Mouse (Mus musculus): ENCODE measurements around the gene Gm3880. TPM values are rescaled to one million over a fixed set of nuclear protein-coding genes. Genes with fewer than 3 reads are reported as not detected.
A peak's percentile ranks its signal among the peaks of the same experiment; 100 is the strongest.
"Not testable (repeated sequence)": the region's sequence is repeated elsewhere in the genome, so short reads cannot be mapped to it uniquely, and the experiment has no call there.

Gm3880 gene
- total RNA-seq (2021): not detected
- not detected in 2 replicates for polyA plus RNA-seq (2012; rRNA removed)
- long read RNA-seq: 0 reads

DNA sequence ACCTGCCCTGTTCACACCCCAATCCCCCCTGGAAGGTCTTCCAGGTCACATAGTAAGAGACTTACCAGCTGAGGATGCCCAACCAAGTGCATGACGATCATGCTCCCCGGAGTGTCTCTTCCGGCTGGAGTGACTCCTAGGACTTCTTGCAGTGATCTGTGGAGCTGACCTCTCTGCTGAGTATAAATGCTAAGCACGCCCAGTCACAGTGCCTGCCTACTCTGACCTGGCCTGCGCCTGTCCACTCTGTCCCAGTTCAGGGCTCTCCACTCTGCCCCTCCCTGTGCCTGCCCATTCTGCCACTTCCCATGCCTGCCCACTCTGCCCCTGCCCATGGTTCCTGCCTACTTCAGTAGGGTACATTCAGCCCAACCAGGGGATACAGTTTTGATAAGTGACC, at the start of gene Gm3880:
TSS of gene Gm3880 (minus strand) at position 101 of the 400 bp plus-strand sequence.
- not testable (repeated sequence) for DNase-seq

GRCm38 (mm10) chrX:102724226-102724625, 37.5 kb upstream of the Gm3880 start:
- DNase-seq: not testable (repeated sequence)

DNA sequence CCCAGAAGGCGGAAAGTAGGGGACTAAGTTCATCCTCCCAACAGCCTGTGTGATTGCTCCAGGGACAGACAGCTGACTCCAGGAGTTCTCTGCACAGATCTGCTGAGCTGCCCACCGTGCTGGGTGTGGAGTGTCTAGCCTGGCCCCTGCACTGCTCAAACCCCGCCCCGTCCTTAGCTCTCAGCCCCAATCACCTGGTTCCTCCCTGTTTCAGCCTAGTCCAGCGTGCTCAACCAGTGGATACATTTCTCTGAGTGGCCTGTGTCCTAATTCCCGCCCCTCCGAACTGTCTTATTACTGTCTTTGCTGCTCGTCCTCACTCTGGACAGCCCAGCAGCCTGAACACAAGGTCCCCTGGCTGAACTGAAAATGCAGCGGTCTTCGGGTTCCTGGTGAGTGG, 20.8 kb upstream of the Gm3880 start, which contains the start of the genes Gm9112 and Dmrtc1b:
TSS of gene Gm9112 (minus strand) at position 101 of the 400 bp plus-strand sequence.
TSS of gene Dmrtc1b (plus strand) at position 331 of the 400 bp plus-strand sequence.
- not testable (repeated sequence) for DNase-seq

DNA sequence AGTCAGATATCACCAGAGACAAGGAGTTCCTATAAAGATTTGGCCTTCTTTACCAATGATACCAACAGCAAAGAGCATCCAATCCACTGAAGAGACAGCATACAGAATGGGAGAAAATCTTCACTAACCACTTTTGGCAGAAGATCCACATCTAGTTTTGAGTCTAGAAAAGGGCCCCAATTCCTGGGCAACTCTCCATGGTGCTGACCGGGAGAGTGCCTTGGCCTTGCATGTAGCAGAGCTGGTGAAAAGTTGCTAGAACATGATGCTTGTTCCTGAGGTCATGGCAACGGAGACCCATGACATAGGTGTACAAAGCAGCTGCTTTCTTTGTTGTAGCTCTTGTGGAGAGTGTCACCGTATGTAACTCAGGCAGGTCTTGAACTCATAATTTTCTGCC, 13.9 kb upstream of the Gm3880 start:
- peak; percentile 6 for DNase-seq

GRCm38 (mm10) chrX:102689252-102689651, 2.5 kb upstream of the Gm3880 start:
- DNase-seq: peak; percentile 20

- DNase-seq: not testable (repeated sequence)
Observed at GRCm38 (mm10) chrX:102684706-102685105, 2.1 kb downstream of the Gm3880 start.

DNA sequence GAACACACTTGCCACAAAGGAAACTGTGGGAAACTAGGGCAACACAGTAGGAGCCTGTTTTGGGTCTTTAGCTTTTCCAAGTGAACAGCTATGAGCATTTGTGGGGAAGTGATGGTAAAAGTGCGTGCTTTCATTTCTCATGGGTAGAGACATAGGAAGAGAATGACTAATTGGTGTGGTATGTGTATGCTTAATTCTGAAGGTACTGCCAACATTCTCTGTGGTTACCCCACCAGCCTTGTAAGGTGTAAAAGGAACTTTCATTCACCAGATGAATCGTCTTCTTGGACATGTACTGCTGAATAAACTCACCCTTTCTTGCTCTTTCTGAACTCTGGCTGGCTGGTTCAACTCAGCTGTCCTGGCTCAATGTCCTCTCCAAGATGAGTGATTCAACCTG, 20.1 kb downstream of the Gm3880 start:
- no peak for DNase-seq

- no peak for DNase-seq
Observed at GRCm38 (mm10) chrX:102660712-102661111, 26.1 kb downstream of the Gm3880 start.

DNA sequence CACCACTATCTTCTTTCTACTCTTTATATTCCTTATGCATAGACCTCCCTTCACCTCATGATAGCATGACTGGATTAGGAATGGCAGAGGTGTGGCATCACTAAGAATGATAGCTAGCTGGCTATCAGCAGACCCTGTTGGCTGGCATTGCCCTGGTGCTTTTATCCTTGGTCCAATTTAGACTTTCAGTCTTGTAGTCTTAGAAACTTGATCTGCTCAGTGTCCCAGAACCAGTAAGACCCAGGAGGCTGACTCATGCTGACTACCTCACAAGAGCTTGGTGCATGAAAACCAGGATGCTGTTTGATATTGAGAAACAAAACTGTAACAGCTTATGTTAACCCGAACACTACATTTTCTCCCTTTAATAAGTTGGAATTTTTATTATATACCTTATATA, 41.1 kb downstream of the Gm3880 start:
- DNase-seq: no peak

GRCm38 (mm10) chrX:102645146-102645545, 41.6 kb downstream of the Gm3880 start:
- no peak for DNase-seq

DNA sequence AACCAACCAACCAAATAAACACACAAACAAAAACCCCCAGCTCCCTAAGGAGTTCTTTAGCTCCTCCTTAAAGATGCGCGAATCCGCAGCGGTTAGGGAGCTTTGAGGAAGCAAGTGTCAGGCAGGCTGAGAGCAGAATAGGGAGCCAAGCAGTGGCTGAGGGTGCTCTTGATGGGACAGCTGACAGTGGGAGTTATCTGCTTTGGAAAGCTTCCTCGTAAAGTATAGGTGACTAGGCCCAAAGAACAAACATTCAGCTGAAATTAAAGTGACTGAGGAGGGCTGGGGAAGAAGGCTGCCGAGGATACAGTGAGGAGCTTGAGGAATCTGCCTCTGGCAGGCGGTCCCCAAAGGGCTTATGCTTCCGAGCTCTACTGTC, 42.2 kb downstream of the Gm3880 start:
- DNase-seq: peak; percentile 39

GRCm38 (mm10) chrX:102643823-102644572, 42.8 kb downstream of the Gm3880 start, which contains the start of gene Phka1:
TSS of gene Phka1 (minus strand) at chrX:102644246.
- peak; percentile 92 for DNase-seq

Other genes with a start within 250 kb of the Gm3880 start
- gene Hdac8, start 181.6 kb downstream of the Gm3880 start, total RNA-seq (2021): 1 to 10 TPM; 7.7 to 8.8 TPM
- 1.0 and 1.6 TPM in 2 replicates for gene Hdac8, start 181.6 kb downstream of the Gm3880 start, polyA plus RNA-seq (2012; rRNA removed)
- 10 to 100 TPM; 15.2 to 15.5 TPM for gene Phka1, start 42.7 kb downstream of the Gm3880 start, total RNA-seq (2021)
- gene Phka1, start 42.7 kb downstream of the Gm3880 start, polyA plus RNA-seq (2012; rRNA removed): 5.5 and 5.9 TPM in 2 replicates
- not detected for gene Gm9112, start 20.7 kb upstream of the Gm3880 start, total RNA-seq (2021)
- gene Gm9112, start 20.7 kb upstream of the Gm3880 start, polyA plus RNA-seq (2012; rRNA removed): not detected in 2 replicates
- not detected for gene Dmrtc1b, start 20.9 kb upstream of the Gm3880 start, total RNA-seq (2021)
- not detected in 2 replicates for gene Dmrtc1b, start 20.9 kb upstream of the Gm3880 start, polyA plus RNA-seq (2012; rRNA removed)
- gene Dmrtc1c1, start 116.0 kb upstream of the Gm3880 start, total RNA-seq (2021): not detected
- not detected in 2 replicates for gene Dmrtc1c1, start 116.0 kb upstream of the Gm3880 start, polyA plus RNA-seq (2012; rRNA removed)
- gene Dmrtc1c2, start 167.6 kb upstream of the Gm3880 start, total RNA-seq (2021): not detected
- not detected in 2 replicates for gene Dmrtc1c2, start 167.6 kb upstream of the Gm3880 start, polyA plus RNA-seq (2012; rRNA removed)
- gene 1700031F05Rik, start 181.0 kb upstream of the Gm3880 start, total RNA-seq (2021): not detected
- not detected in 2 replicates for gene 1700031F05Rik, start 181.0 kb upstream of the Gm3880 start, polyA plus RNA-seq (2012; rRNA removed)
- gene Dmrtc1a, start 221.7 kb upstream of the Gm3880 start, total RNA-seq (2021): not detected
- 0.40 and 0.89 TPM in 2 replicates for gene Dmrtc1a, start 221.7 kb upstream of the Gm3880 start, polyA plus RNA-seq (2012; rRNA removed)
- gene 1700011M02Rik, start 221.9 kb upstream of the Gm3880 start, total RNA-seq (2021): not detected
- gene 1700011M02Rik, start 221.9 kb upstream of the Gm3880 start, polyA plus RNA-seq (2012; rRNA removed): not detected in 2 replicates
- not detected for gene 1700018G05Rik, start 241.4 kb upstream of the Gm3880 start, total RNA-seq (2021)
- gene 1700018G05Rik, start 241.4 kb upstream of the Gm3880 start, polyA plus RNA-seq (2012; rRNA removed): not detected in 2 replicates

All from adrenal gland, adult 2 months (tissue).